Mouse (Mus musculus): ENCODE measurements around the gene Kif16b. TPM values are rescaled to one million over a fixed set of nuclear protein-coding genes. Genes with fewer than 3 reads are reported as not detected.

Gene Kif16b
- total RNA-seq, 1 experiment = 10.5 TPM

- no peak overlapping the region for H3K9ac ChIP-seq (ENCODE audit: insufficient read depth, low read depth, low read length, poor library complexity, severe bottlenecking)
- no peak overlapping the region for H3K27ac ChIP-seq (ENCODE audit: insufficient read depth, low read depth, low read length, poor library complexity, severe bottlenecking)
- DNase-seq (ENCODE audit: low read depth, low spot score) = no peak
- no peaks in the 10 kb centered on the region for H3K4me1 ChIP-seq (ENCODE audit: control insufficient read depth in 2 of 2, insufficient read depth in 2 of 2, low read length in 2 of 2, poor library complexity in 1 of 2)
- no peaks in the 10 kb centered on the region for H3K36me3 ChIP-seq (ENCODE audit: control insufficient read depth, insufficient read depth, low read length, poor library complexity, severe bottlenecking)
- no peak for TF ChIP-seq HCFC1 (IDR thresholded peaks at IDR 0.05; ENCODE audit: borderline replicate concordance, insufficient read depth, low read length)
- no peak for TF ChIP-seq CHD2 (IDR thresholded peaks at IDR 0.05; ENCODE audit: low read depth, low read length)
- no peak for TF ChIP-seq ZNF384 (IDR thresholded peaks at IDR 0.05; ENCODE audit: low read depth, low read length)
- TF ChIP-seq MAFK (IDR thresholded peaks at IDR 0.05; ENCODE audit: insufficient read depth, low read depth, low read length) = no peak
- TF ChIP-seq ZC3H11A (IDR thresholded peaks at IDR 0.05; ENCODE audit: borderline replicate concordance, low read depth, low read length) = no peak
- no peak overlapping the region for H3K4me3 ChIP-seq (ENCODE audit: insufficient read depth in 1 of 2, low read depth in 1 of 2, low read length in 2 of 2, poor library complexity in 1 of 2, severe bottlenecking in 1 of 2)
- in situ Hi-C loops (cut with MboI; ENCODE audit: low sequenced_read_pairs in 2 of 2, unreplicated experiment in 2 of 2) = no loop called here
- H3K9me3 ChIP-seq (ENCODE audit: control insufficient read depth, insufficient read depth, low read depth, low read length) = no peaks in the 10 kb centered on the region
Observed at GRCm38 (mm10) chr2:142738488-142738887, 162.8 kb downstream of the Kif16b start.

GRCm38 (mm10) chr2:142735691-142736090 lies 165.6 kb downstream of the Kif16b start:
- in situ Hi-C loops (cut with MboI; ENCODE audit: low sequenced_read_pairs in 2 of 2, unreplicated experiment in 2 of 2) = no loop called here
- no peak for DNase-seq (ENCODE audit: low read depth, low spot score)
- no peak for TF ChIP-seq ZC3H11A (IDR thresholded peaks at IDR 0.05; ENCODE audit: borderline replicate concordance, low read depth, low read length)
- no peak for TF ChIP-seq MAFK (IDR thresholded peaks at IDR 0.05; ENCODE audit: insufficient read depth, low read depth, low read length)
- no peak overlapping the region for H3K9ac ChIP-seq (ENCODE audit: insufficient read depth, low read depth, low read length, poor library complexity, severe bottlenecking)
- H3K4me3 ChIP-seq (ENCODE audit: insufficient read depth in 1 of 2, low read depth in 1 of 2, low read length in 2 of 2, poor library complexity in 1 of 2, severe bottlenecking in 1 of 2) = no peak overlapping the region
- H3K36me3 ChIP-seq (ENCODE audit: control insufficient read depth, insufficient read depth, low read length, poor library complexity, severe bottlenecking) = no peaks in the 10 kb centered on the region
- no peaks in the 10 kb centered on the region for H3K9me3 ChIP-seq (ENCODE audit: control insufficient read depth, insufficient read depth, low read depth, low read length)
- no peaks in the 10 kb centered on the region for H3K4me1 ChIP-seq (ENCODE audit: control insufficient read depth in 2 of 2, insufficient read depth in 2 of 2, low read length in 2 of 2, poor library complexity in 1 of 2)
- H3K27ac ChIP-seq (ENCODE audit: insufficient read depth, low read depth, low read length, poor library complexity, severe bottlenecking) = no peak overlapping the region

DNA sequence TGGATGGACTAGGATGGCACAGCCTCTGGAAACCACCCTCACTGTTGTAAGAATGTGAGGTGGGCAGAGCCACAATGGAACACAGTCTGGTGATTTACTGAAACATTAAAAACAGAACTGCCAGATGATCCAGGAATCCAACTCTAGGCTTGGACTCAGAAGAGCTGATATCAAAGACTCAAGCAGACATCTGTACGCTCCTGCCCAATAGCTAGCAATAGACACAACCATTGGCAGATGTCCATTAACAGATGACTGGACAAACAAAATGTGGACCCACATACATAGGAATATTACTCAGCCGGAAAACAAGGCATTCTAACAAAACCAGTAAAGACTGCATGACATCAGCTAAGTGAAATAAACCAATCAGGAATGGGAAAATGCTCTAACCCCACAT lies 167.3 kb downstream of the Kif16b start:
- in situ Hi-C loops (cut with MboI; ENCODE audit: low sequenced_read_pairs in 2 of 2, unreplicated experiment in 2 of 2) = no loop called here
- Histone ChIP-seq H3K4me1 (ENCODE audit: control insufficient read depth in 2 of 2, insufficient read depth in 2 of 2, low read length in 2 of 2, poor library complexity in 1 of 2) (no peaks in the 10 kb centered on the region), H3K36me3 (ENCODE audit: control insufficient read depth, insufficient read depth, low read length, poor library complexity, severe bottlenecking) (no peaks in the 10 kb centered on the region), H3K9ac (ENCODE audit: insufficient read depth, low read depth, low read length, poor library complexity, severe bottlenecking) (no peak overlapping the region), H3K9me3 (ENCODE audit: control insufficient read depth, insufficient read depth, low read depth, low read length) (no peaks in the 10 kb centered on the region), H3K27ac (ENCODE audit: insufficient read depth, low read depth, low read length, poor library complexity, severe bottlenecking) (no peak overlapping the region), H3K4me3 (ENCODE audit: insufficient read depth in 1 of 2, low read depth in 1 of 2, low read length in 2 of 2, poor library complexity in 1 of 2, severe bottlenecking in 1 of 2) (no peak overlapping the region)
- no peak for DNase-seq (ENCODE audit: low read depth, low spot score)
- TF ChIP-seq ZNF384 (IDR thresholded peaks at IDR 0.05; ENCODE audit: low read depth, low read length) (no peak), MAFK (IDR thresholded peaks at IDR 0.05; ENCODE audit: insufficient read depth, low read depth, low read length) (no peak), ZC3H11A (IDR thresholded peaks at IDR 0.05; ENCODE audit: borderline replicate concordance, low read depth, low read length) (no peak), HCFC1 (IDR thresholded peaks at IDR 0.05; ENCODE audit: borderline replicate concordance, insufficient read depth, low read length) (no peak), CHD2 (IDR thresholded peaks at IDR 0.05; ENCODE audit: low read depth, low read length) (no peak)

GRCm38 (mm10) chr2:142732370-142732769 lies 169.0 kb downstream of the Kif16b start:
- no peak overlapping the region for H3K9ac ChIP-seq (ENCODE audit: insufficient read depth, low read depth, low read length, poor library complexity, severe bottlenecking)
- no peaks in the 10 kb centered on the region for H3K4me1 ChIP-seq (ENCODE audit: control insufficient read depth in 2 of 2, insufficient read depth in 2 of 2, low read length in 2 of 2, poor library complexity in 1 of 2)
- H3K9me3 ChIP-seq (ENCODE audit: control insufficient read depth, insufficient read depth, low read depth, low read length) = no peaks in the 10 kb centered on the region
- in situ Hi-C loops (cut with MboI; ENCODE audit: low sequenced_read_pairs in 2 of 2, unreplicated experiment in 2 of 2) = no loop called here
- no peak for TF ChIP-seq MAFK (IDR thresholded peaks at IDR 0.05; ENCODE audit: insufficient read depth, low read depth, low read length)
- no peaks in the 10 kb centered on the region for H3K36me3 ChIP-seq (ENCODE audit: control insufficient read depth, insufficient read depth, low read length, poor library complexity, severe bottlenecking)
- H3K27ac ChIP-seq (ENCODE audit: insufficient read depth, low read depth, low read length, poor library complexity, severe bottlenecking) = no peak overlapping the region
- DNase-seq (ENCODE audit: low read depth, low spot score) = no peak
- no peak overlapping the region for H3K4me3 ChIP-seq (ENCODE audit: insufficient read depth in 1 of 2, low read depth in 1 of 2, low read length in 2 of 2, poor library complexity in 1 of 2, severe bottlenecking in 1 of 2)

GRCm38 (mm10) chr2:142731778-142732092 lies 169.6 kb downstream of the Kif16b start:
- TF ChIP-seq ZNF384 (IDR thresholded peaks at IDR 0.05; ENCODE audit: low read depth, low read length) (no peak), CHD2 (IDR thresholded peaks at IDR 0.05; ENCODE audit: low read depth, low read length) (no peak), ZC3H11A (IDR thresholded peaks at IDR 0.05; ENCODE audit: borderline replicate concordance, low read depth, low read length) (no peak), MAFK (IDR thresholded peaks at IDR 0.05; ENCODE audit: insufficient read depth, low read depth, low read length) (no peak), HCFC1 (IDR thresholded peaks at IDR 0.05; ENCODE audit: borderline replicate concordance, insufficient read depth, low read length) (no peak)
- H3K4me1 ChIP-seq (ENCODE audit: control insufficient read depth in 2 of 2, insufficient read depth in 2 of 2, low read length in 2 of 2, poor library complexity in 1 of 2) = no peaks in the 10 kb centered on the region
- no peaks in the 10 kb centered on the region for H3K36me3 ChIP-seq (ENCODE audit: control insufficient read depth, insufficient read depth, low read length, poor library complexity, severe bottlenecking)
- no peak overlapping the region for H3K27ac ChIP-seq (ENCODE audit: insufficient read depth, low read depth, low read length, poor library complexity, severe bottlenecking)
- no peaks in the 10 kb centered on the region for H3K9me3 ChIP-seq (ENCODE audit: control insufficient read depth, insufficient read depth, low read depth, low read length)
- H3K4me3 ChIP-seq (ENCODE audit: insufficient read depth in 1 of 2, low read depth in 1 of 2, low read length in 2 of 2, poor library complexity in 1 of 2, severe bottlenecking in 1 of 2) = no peak overlapping the region
- no peak for DNase-seq (ENCODE audit: low read depth, low spot score)
- in situ Hi-C loops (cut with MboI; ENCODE audit: low sequenced_read_pairs in 2 of 2, unreplicated experiment in 2 of 2) = no loop called here
- no peak overlapping the region for H3K9ac ChIP-seq (ENCODE audit: insufficient read depth, low read depth, low read length, poor library complexity, severe bottlenecking)
